Mouse (Mus musculus) cortical plate, adult 2 months (tissue): Measurements from ENCODE around the gene Tbxas1.

Source experiments
- CTCF ChIP-seq: fragments of 200-500 bp; IDR thresholded peaks from 2 replicates; pipeline ENCODE4 v1.5.1; 2011; ENCODE audit warnings: mild to moderate bottlenecking, control low read depth, low read length; ENCODE audit not compliant: insufficient read depth; ENCODE audit errors: extremely low read depth
- POLR2A ChIP-seq: fragments of 200-500 bp; IDR thresholded peaks from 2 replicates; pipeline ENCODE4 v1.6.1; 2011; ENCODE audit warnings: mild to moderate bottlenecking, low read length, control low read depth; ENCODE audit not compliant: insufficient read depth; ENCODE audit errors: extremely low read depth

DNA sequence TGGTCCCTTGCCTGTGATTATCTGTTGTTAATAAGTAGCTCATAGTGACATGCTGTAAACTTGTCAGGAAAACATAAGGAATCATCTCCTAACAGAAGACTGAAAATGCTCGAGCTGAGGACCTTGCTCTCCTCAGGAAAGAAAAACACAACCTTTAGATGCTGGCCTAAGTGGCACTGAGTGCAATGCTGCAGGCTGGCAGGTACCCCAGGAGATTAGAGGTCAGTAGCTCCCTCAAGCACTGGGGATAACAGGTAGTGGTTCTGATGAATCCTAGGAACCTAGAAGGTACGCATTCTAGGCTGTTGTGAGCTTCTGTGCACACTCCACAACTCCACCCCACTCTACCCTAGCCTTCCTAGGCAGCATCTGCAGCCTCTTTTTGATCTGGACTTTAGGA, 8.4 kb upstream of the Tbxas1 start:
- TF ChIP-seq CTCF (no peak), POLR2A (no peak)
